ENCODE assay signal across 9 mouse cellular contexts in the genomic region with DNA sequence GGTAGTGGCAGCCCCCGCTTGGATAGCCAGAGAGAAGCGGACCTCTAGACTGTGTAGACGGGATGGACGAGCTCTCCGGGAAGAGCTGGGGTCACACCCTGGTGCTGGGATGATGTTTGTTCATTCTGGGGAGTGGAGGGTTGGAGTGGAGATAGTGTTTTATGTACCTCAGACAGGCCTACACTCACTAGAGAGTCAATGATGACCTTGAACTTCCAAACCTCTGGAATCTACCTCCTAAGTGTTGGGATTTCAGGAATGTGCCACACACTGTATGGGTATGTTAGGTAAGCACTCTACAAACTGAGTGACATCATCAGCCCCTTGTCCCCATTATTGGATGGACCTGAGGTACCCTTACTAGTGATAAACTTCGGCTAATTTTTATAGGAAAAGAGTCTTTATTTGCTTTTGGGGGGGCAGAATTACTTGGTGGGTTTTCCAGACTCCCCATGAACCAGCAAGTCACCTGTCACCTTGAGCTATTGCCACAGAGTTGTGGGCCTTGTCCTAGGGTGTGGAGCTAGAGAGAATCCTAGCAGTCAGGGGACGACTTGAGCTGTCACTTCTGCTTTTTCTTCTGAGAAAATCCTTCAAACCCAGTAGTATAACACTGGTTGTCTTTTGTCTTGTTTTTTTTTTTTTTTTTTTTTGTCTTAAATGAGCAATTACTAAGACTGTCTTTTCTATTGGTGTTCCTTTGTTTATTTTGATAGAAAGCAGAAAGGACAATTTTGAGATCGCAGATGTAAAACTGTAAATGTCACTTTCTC.
"Had no signal": no experiment of that assay in that cellular context is flagged by ENCODE, and none has a peak within 500 bp of the region (broad histone marks: within the 10 kb centered on the region; RNA-seq: fewer than 3 reads in every experiment).

No protein-coding gene starts in this region.

- H3K36me3 ChIP-seq: limb, embryonic 12.5 days; lung, embryonic 15.5 days; midbrain, embryonic 12.5 days had no signal

- H3K4me2 ChIP-seq: limb, embryonic 12.5 days; lung, embryonic 15.5 days; midbrain, embryonic 12.5 days had no signal

- DNase-seq: kidney, adult 8-10 months; kidney, postnatal 36 days; layer of hippocampus, adult 9-11 months; layer of hippocampus, postnatal 36 days; lung, postnatal 14 days; right cerebral cortex, postnatal 14 days had no signal

- H3K27me3 ChIP-seq: lung, embryonic 15.5 days had no signal

- H3K27ac ChIP-seq: limb, embryonic 12.5 days; lung, embryonic 15.5 days; midbrain, embryonic 12.5 days had no signal

- H3K4me3 ChIP-seq: limb, embryonic 12.5 days; lung, embryonic 15.5 days; midbrain, embryonic 12.5 days had no signal

- H3K9ac ChIP-seq: limb, embryonic 12.5 days; lung, embryonic 15.5 days; midbrain, embryonic 12.5 days had no signal

- H3K9me3 ChIP-seq: limb, embryonic 12.5 days; lung, embryonic 15.5 days; midbrain, embryonic 12.5 days had no signal
